Mouse (Mus musculus) bone marrow, adult 2 months (tissue): ENCODE results near the gene Dpp9.
A peak's percentile ranks its signal among the peaks of the same experiment; 100 is the strongest.

ENCODE experiments used
- CTCF ChIP-seq: fragments of 200-500 bp; IDR thresholded peaks from 2 replicates; pipeline ENCODE4 v1.5.1; 2011; ENCODE audit warnings: low read length, control low read depth; ENCODE audit not compliant: control insufficient read depth, insufficient read depth
- POLR2A ChIP-seq: fragments of 200-500 bp; IDR thresholded peaks from 2 replicates; pipeline ENCODE4 v1.6.1; 2011; ENCODE audit warnings: low read depth, mild to moderate bottlenecking, control low read depth, low read length, borderline replicate concordance; ENCODE audit not compliant: control insufficient read depth

- TF ChIP-seq CTCF = no peak
- peak; percentile 63; the same call in 1 of the 2 replicates for TF ChIP-seq POLR2A
Observed at GRCm38 (mm10) chr17:56183658-56184103, 35.0 kb downstream of the Dpp9 start, which contains the start of gene Mydgf.
